Mouse (Mus musculus) kidney, embryonic 14.5 days (tissue): ENCODE measurements at regions not wholly inside any gene's neighbourhood (a gene's known extent, or its start where the extent isn't known, plus 50 kb on each side); places are given as distances from the start of the nearest gene placed in this dataset.

Source experiments
- ATAC-seq: fragments of 200-750 bp; cut with Nextera tagmentation; 2 replicates; pipeline ENCODE4 v1.8.0; 2017; ENCODE audit warnings: moderate number of reproducible peaks, mild to moderate bottlenecking, moderate TSS enrichment, moderate library complexity; ENCODE audit not compliant: low FRiP score, low TSS enrichment
- H3K27ac ChIP-seq: fragments of 300-500 bp; sonication (generic); 2 replicates; pipeline ENCODE4 v1.5.1; 2014; ENCODE audit warnings: low read depth, mild to moderate bottlenecking, low read length, moderate library complexity, mixed read lengths
- H3K27me3 ChIP-seq: fragments of 300-500 bp; sonication (generic); 2 replicates; pipeline ENCODE4 v1.6.1; 2014; ENCODE audit warnings: mild to moderate bottlenecking, low read length; ENCODE audit not compliant: control insufficient read depth, insufficient read depth
- H3K36me3 ChIP-seq: fragments of 300-500 bp; sonication (generic); 2 replicates; pipeline ENCODE4 v1.6.1; 2014; ENCODE audit warnings: low read length, mixed read lengths; ENCODE audit not compliant: control insufficient read depth, insufficient read depth
- H3K4me1 ChIP-seq: fragments of 300-500 bp; sonication (generic); 2 replicates; pipeline ENCODE4 v1.6.1; 2014; ENCODE audit warnings: low read length, mixed read lengths; ENCODE audit not compliant: control insufficient read depth, insufficient read depth
- H3K4me2 ChIP-seq: fragments of 300-500 bp; sonication (generic); replicated peaks from 2 replicates; pipeline ENCODE4 v1.6.1; 2014; ENCODE audit warnings: low read depth, mild to moderate bottlenecking, low read length
- H3K4me3 ChIP-seq: fragments of 300-500 bp; sonication (generic); 2 replicates; pipeline ENCODE4 v1.5.1; 2014; ENCODE audit warnings: mild to moderate bottlenecking, low read length
- H3K9ac ChIP-seq: fragments of 300-500 bp; sonication (generic); 2 replicates; pipeline ENCODE4 v1.6.1; 2014; ENCODE audit warnings: low read depth, mild to moderate bottlenecking, low read length, moderate library complexity
- H3K9me3 ChIP-seq: fragments of 300-500 bp; sonication (generic); 2 replicates; pipeline ENCODE4 v1.6.1; 2016; ENCODE audit warnings: low read length; ENCODE audit not compliant: control insufficient read depth
- WGBS: fragments of 180-500 bp; shearing (Covaris S2); extraction: QIAGEN DNeasy Blood & Tissue Kit; methylation state at CpG from one replicate; pipeline ENCODE4 v1.1.7; 2014; 5-methylcytosine and 5-hydroxymethylcytosine counted together

GRCm38 (mm10) chr17:92016373-92016772 lies 923.5 kb upstream of the Nrxn1 start:
- WGBS, result 79% methylated on average over 2 of the region's 2 CpGs
- Histone ChIP-seq H3K9ac (no peak overlapping the region), H3K27me3 (no peaks in the 10 kb centered on the region), H3K4me3 (no peak overlapping the region), H3K36me3 (no peaks in the 10 kb centered on the region), H3K4me1 (no peaks in the 10 kb centered on the region), H3K4me2 (no peak overlapping the region), H3K9me3 (no peaks in the 10 kb centered on the region), H3K27ac (no peak overlapping the region)
- no peak for ATAC-seq

- no peaks in the 10 kb centered on the region for H3K27me3 ChIP-seq
- 89% methylated on average over 3 of the region's 3 CpGs for WGBS
- no peak overlapping the region for H3K4me2 ChIP-seq
- no peak overlapping the region for H3K4me3 ChIP-seq
- no peaks in the 10 kb centered on the region for H3K4me1 ChIP-seq
- no peaks in the 10 kb centered on the region for H3K9me3 ChIP-seq
- H3K36me3 ChIP-seq, result no peaks in the 10 kb centered on the region
- H3K9ac ChIP-seq, result no peak overlapping the region
- no peak overlapping the region for H3K27ac ChIP-seq
- no peak for ATAC-seq
Observed at GRCm38 (mm10) chr17:92015591-92016151, 922.8 kb upstream of the Nrxn1 start.

- Histone ChIP-seq H3K9ac (no peak overlapping the region), H3K4me2 (no peak overlapping the region), H3K9me3 (no peaks in the 10 kb centered on the region), H3K27me3 (no peaks in the 10 kb centered on the region), H3K36me3 (no peaks in the 10 kb centered on the region), H3K4me1 (no peaks in the 10 kb centered on the region), H3K4me3 (no peak overlapping the region), H3K27ac (no peak overlapping the region)
- no peak for ATAC-seq
Observed at GRCm38 (mm10) chr17:91995584-91995983, 902.7 kb upstream of the Nrxn1 start.

- no peak overlapping the region for H3K4me3 ChIP-seq
- no peaks in the 10 kb centered on the region for H3K36me3 ChIP-seq
- no peaks in the 10 kb centered on the region for H3K9me3 ChIP-seq
- WGBS, result 76% methylated on average over 1 of the region's 1 CpGs
- H3K9ac ChIP-seq, result no peak overlapping the region
- no peak overlapping the region for H3K4me2 ChIP-seq
- no peak for ATAC-seq
- no peaks in the 10 kb centered on the region for H3K27me3 ChIP-seq
- no peak overlapping the region for H3K27ac ChIP-seq
- H3K4me1 ChIP-seq, result no peaks in the 10 kb centered on the region
Observed at GRCm38 (mm10) chr17:91995095-91995494, 902.2 kb upstream of the Nrxn1 start.

- ATAC-seq, result peak; percentile 57; the same call in 1 of the 2 replicates
- no peak overlapping the region for H3K27ac ChIP-seq
Observed at GRCm38 (mm10) chr17:91974505-91974904, 881.6 kb upstream of the Nrxn1 start.

More at GRCm38 (mm10) chr17:91974505-91974904, 881.6 kb upstream of the Nrxn1 start:
- Histone ChIP-seq H3K9ac (no peak overlapping the region), H3K4me2 (no peak overlapping the region), H3K9me3 (no peaks in the 10 kb centered on the region), H3K4me1 (no peaks in the 10 kb centered on the region), H3K4me3 (no peak overlapping the region), H3K27me3 (no peaks in the 10 kb centered on the region), H3K36me3 (no peaks in the 10 kb centered on the region)
- 51% methylated on average over 2 of the region's 2 CpGs for WGBS
